Mouse (Mus musculus) left cerebral cortex, adult 2 months (tissue): ENCODE measurements at regions not wholly inside any gene's neighbourhood (a gene's known extent, or its start where the extent isn't known, plus 50 kb on each side); places are given as distances from the start of the nearest gene placed in this dataset.
A peak's percentile ranks its signal among the peaks of the same experiment; 100 is the strongest.
"Not testable (repeated sequence)": the region's sequence is repeated elsewhere in the genome, so short reads cannot be mapped to it uniquely, and the experiment has no call there.

Experiments
- DNase-seq, 2 experiments: peaks; one replicate each; pipeline ENCODE4 v3.0.0; 2021 to 2022; ENCODE audit warnings: low spot score in 2 of 2, mixed read lengths in 1 of 2; ENCODE audit errors: extremely low spot score in 1 of 2
- H3K27ac ChIP-seq: fragments of 200-600 bp; 2 replicates; pipeline ENCODE4 v1.8.1; 2022
- H3K4me3 ChIP-seq: fragments of 200-600 bp; 2 replicates; pipeline ENCODE4 v1.8.1; 2022
- CTCF ChIP-seq: fragments of 200-600 bp; IDR thresholded peaks from 2 replicates; pipeline ENCODE4 v1.8.1; 2022; ENCODE audit warnings: antibody characterized with exemption, mild to moderate bottlenecking, moderate library complexity
- intact Hi-C: fragments of 180-260 bp; cut with DNase I; formaldehyde crosslinking; loops from one replicate; pipeline ENCODE4 v1.15.1; 2025

- H3K27ac ChIP-seq, result no peak overlapping the region
- intact Hi-C loops, result no loop called here
- DNase-seq, result peak in 1 of 2 experiments; percentile 7
- no peak for TF ChIP-seq CTCF
- no peak overlapping the region for H3K4me3 ChIP-seq
Measured at GRCm38 (mm10) chrX:19903962-19904930, 155.1 kb upstream of the Chst7 start.

GRCm38 (mm10) chrX:19906646-19907371 is 152.6 kb upstream of the Chst7 start:
- intact Hi-C loops, result no loop called here
- TF ChIP-seq CTCF, result no peak
- no peak for DNase-seq
- Histone ChIP-seq H3K27ac (no peak overlapping the region), H3K4me3 (no peak overlapping the region)

- Histone ChIP-seq H3K27ac (no peak overlapping the region), H3K4me3 (no peak overlapping the region)
- intact Hi-C loops, result no loop called here
- DNase-seq, result no peak
- TF ChIP-seq CTCF, result no peak
Measured at GRCm38 (mm10) chrX:19917001-19917400, 142.4 kb upstream of the Chst7 start.

GRCm38 (mm10) chrX:19929376-19929775 is 130.0 kb upstream of the Chst7 start:
- H3K27ac ChIP-seq, DNase-seq, intact Hi-C loops, H3K4me3 ChIP-seq: not testable (repeated sequence)

GRCm38 (mm10) chrX:19929866-19930265 is 129.5 kb upstream of the Chst7 start:
- no peak for DNase-seq
- H3K27ac ChIP-seq, result no peak overlapping the region
- intact Hi-C loops, result no loop called here
- TF ChIP-seq CTCF, result no peak
- no peak overlapping the region for H3K4me3 ChIP-seq

- Histone ChIP-seq H3K4me3 (no peak overlapping the region), H3K27ac (no peak overlapping the region)
- intact Hi-C loops, result no loop called here
- TF ChIP-seq CTCF, result no peak
- DNase-seq, result no peak
Measured at GRCm38 (mm10) chrX:19943305-19943704, 116.1 kb upstream of the Chst7 start.
